In genomic region chr13:109232531-109232930, GRCm38 (mm10) we compare ENCODE assay signal across 21 mouse cellular contexts.
DNase-seq lines count a peak whose midpoint lies in the region; ATAC-seq and TF ChIP-seq lines count a peak whose summit lies in the region.
"Had no signal": no experiment of that assay in that cellular context is flagged by ENCODE, and none has a peak within 500 bp of the region (broad histone marks: within the 10 kb centered on the region; RNA-seq: fewer than 3 reads in every experiment).

No protein-coding gene starts in this region.

- peaks cover 40% of the 10 kb centered on the region for H3K4me1 ChIP-seq in heart, embryonic 13.5 days
- H3K4me1 ChIP-seq in heart, embryonic 12.5 days (replicated peaks): peaks cover 35% of the 10 kb centered on the region
- H3K4me1 ChIP-seq in intestine, postnatal 0 days (replicated peaks; ENCODE audit: control insufficient read depth, insufficient read depth, low read length): no peaks in the 10 kb centered on the region
- H3K4me1 ChIP-seq in intestine, embryonic 15.5 days (replicated peaks): peaks cover 4% of the 10 kb centered on the region; the same call in 1 of the 2 replicates
- H3K4me1 ChIP-seq in lung, postnatal 0 days (ENCODE audit: insufficient read depth, low read depth, low read length): peaks cover 6% of the 10 kb centered on the region; the same call in 1 of the 2 replicates
- H3K4me1 ChIP-seq in stomach, postnatal 0 days (replicated peaks; ENCODE audit: control insufficient read depth, insufficient read depth): no peaks in the 10 kb centered on the region
- H3K4me1 ChIP-seq in hindbrain, embryonic 11.5 days (replicated peaks; ENCODE audit: control insufficient read depth, insufficient read depth, low read length): no peaks in the 10 kb centered on the region

- ATAC-seq in heart, embryonic 13.5 days (ENCODE audit: extremely low read depth, insufficient number of reproducible peaks, low FRiP score, low TSS enrichment): no peak
- no peak for ATAC-seq in heart, embryonic 12.5 days (ENCODE audit: insufficient number of reproducible peaks, low FRiP score)
- no peak for ATAC-seq in intestine, postnatal 0 days
- ATAC-seq in intestine, embryonic 15.5 days: no peak
- 0 out of 2 replicates have a peak, but pooled peaks have one; percentile 16 for ATAC-seq in lung, postnatal 0 days
- ATAC-seq in stomach, postnatal 0 days (ENCODE audit: low FRiP score, low TSS enrichment): no peak; the same call in 1 of the 2 replicates
- no peak for ATAC-seq in hindbrain, embryonic 11.5 days (ENCODE audit: low FRiP score)
- ATAC-seq: forebrain, embryonic 14.5 days; hindbrain, postnatal 0 days had no signal

- no peaks in the 10 kb centered on the region for H3K9me3 ChIP-seq in heart, embryonic 13.5 days
- H3K9me3 ChIP-seq in heart, embryonic 12.5 days (replicated peaks): no peaks in the 10 kb centered on the region
- no peaks in the 10 kb centered on the region for H3K9me3 ChIP-seq in intestine, postnatal 0 days (ENCODE audit: control insufficient read depth)
- H3K9me3 ChIP-seq in intestine, embryonic 15.5 days: no peaks in the 10 kb centered on the region
- no peaks in the 10 kb centered on the region for H3K9me3 ChIP-seq in lung, postnatal 0 days (ENCODE audit: low read length)
- H3K9me3 ChIP-seq in stomach, postnatal 0 days (ENCODE audit: control insufficient read depth, low read length): no peaks in the 10 kb centered on the region
- no peaks in the 10 kb centered on the region for H3K9me3 ChIP-seq in hindbrain, embryonic 11.5 days (ENCODE audit: control insufficient read depth, low read length)
- H3K9me3 ChIP-seq: embryonic facial prominence, embryonic 10.5 days; heart, embryonic 10.5 days; hindbrain, embryonic 13.5 days had no signal

- H3K36me3 ChIP-seq in heart, embryonic 13.5 days: no peaks in the 10 kb centered on the region
- no peaks in the 10 kb centered on the region for H3K36me3 ChIP-seq in heart, embryonic 12.5 days
- H3K36me3 ChIP-seq in intestine, postnatal 0 days (ENCODE audit: control insufficient read depth, insufficient read depth): no peaks in the 10 kb centered on the region
- no peaks in the 10 kb centered on the region for H3K36me3 ChIP-seq in intestine, embryonic 15.5 days
- H3K36me3 ChIP-seq in lung, postnatal 0 days (ENCODE audit: insufficient read depth, low read length): no peaks in the 10 kb centered on the region
- no peaks in the 10 kb centered on the region for H3K36me3 ChIP-seq in stomach, postnatal 0 days (ENCODE audit: control insufficient read depth, insufficient read depth, low read length)
- H3K36me3 ChIP-seq in hindbrain, embryonic 11.5 days (ENCODE audit: control insufficient read depth, insufficient read depth, low read length): no peaks in the 10 kb centered on the region
- H3K36me3 ChIP-seq: embryonic facial prominence, embryonic 10.5 days; heart, embryonic 10.5 days; hindbrain, embryonic 13.5 days had no signal

- 62% methylated on average over 5 of the region's 5 CpGs for WGBS in heart, embryonic 13.5 days
- 74% methylated on average over 5 of the region's 5 CpGs for WGBS in heart, embryonic 12.5 days
- 73% methylated on average over 5 of the region's 5 CpGs for WGBS in intestine, postnatal 0 days
- WGBS in intestine, embryonic 15.5 days: 62% methylated on average over 5 of the region's 5 CpGs
- WGBS in lung, postnatal 0 days: 42% methylated on average over 5 of the region's 5 CpGs
- WGBS in stomach, postnatal 0 days: 43% methylated on average over 5 of the region's 5 CpGs
- 84% methylated on average over 5 of the region's 5 CpGs for WGBS in hindbrain, embryonic 11.5 days

- no peak overlapping the region for H3K4me2 ChIP-seq in heart, embryonic 13.5 days
- H3K4me2 ChIP-seq in heart, embryonic 12.5 days: no peak overlapping the region
- no peak overlapping the region for H3K4me2 ChIP-seq in intestine, postnatal 0 days (replicated peaks; ENCODE audit: low read depth)
- no peak overlapping the region for H3K4me2 ChIP-seq in intestine, embryonic 15.5 days (replicated peaks)
- peak overlapping the region; percentile 6; the same call in 1 of the 2 replicates for H3K4me2 ChIP-seq in lung, postnatal 0 days (replicated peaks; ENCODE audit: low read depth, low read length)
- no peak overlapping the region for H3K4me2 ChIP-seq in stomach, postnatal 0 days (replicated peaks; ENCODE audit: low read depth)
- H3K4me2 ChIP-seq in hindbrain, embryonic 11.5 days (replicated peaks; ENCODE audit: low read depth, low read length): no peak overlapping the region
- H3K4me2 ChIP-seq: hindbrain, embryonic 13.5 days had no signal

- H3K9ac ChIP-seq in heart, embryonic 13.5 days: no peak overlapping the region
- no peak overlapping the region for H3K9ac ChIP-seq in heart, embryonic 12.5 days
- H3K9ac ChIP-seq in intestine, postnatal 0 days (ENCODE audit: low read depth, low read length): no peak overlapping the region
- no peak overlapping the region for H3K9ac ChIP-seq in intestine, embryonic 15.5 days
- H3K9ac ChIP-seq in lung, postnatal 0 days (replicated peaks; ENCODE audit: low read depth): no peak overlapping the region
- no peak overlapping the region for H3K9ac ChIP-seq in stomach, postnatal 0 days (ENCODE audit: low read length)
- no peak overlapping the region for H3K9ac ChIP-seq in hindbrain, embryonic 11.5 days (ENCODE audit: low read depth, low read length)
- H3K9ac ChIP-seq: hindbrain, embryonic 13.5 days had no signal

- TF ChIP-seq CTCF in intestine, postnatal 0 days (IDR thresholded peaks at IDR 0.05; ENCODE audit: low read depth): 0 out of 2 replicates have a peak, but pooled peaks have one; percentile 11
- peak; percentile 21 for TF ChIP-seq CTCF in lung, postnatal 0 days (IDR thresholded peaks at IDR 0.05)
- TF ChIP-seq CTCF in stomach, postnatal 0 days (IDR thresholded peaks at IDR 0.05; ENCODE audit: low read depth): no peak

- no peaks in the 10 kb centered on the region for H3K27me3 ChIP-seq in heart, embryonic 13.5 days (replicated peaks)
- no peaks in the 10 kb centered on the region for H3K27me3 ChIP-seq in heart, embryonic 12.5 days (replicated peaks)
- H3K27me3 ChIP-seq in intestine, postnatal 0 days (replicated peaks; ENCODE audit: control insufficient read depth, insufficient read depth, low read length): no peaks in the 10 kb centered on the region
- H3K27me3 ChIP-seq in intestine, embryonic 15.5 days (replicated peaks): no peaks in the 10 kb centered on the region
- H3K27me3 ChIP-seq in lung, postnatal 0 days (replicated peaks; ENCODE audit: insufficient read depth, low read length): no peaks in the 10 kb centered on the region
- no peaks in the 10 kb centered on the region for H3K27me3 ChIP-seq in stomach, postnatal 0 days (ENCODE audit: control insufficient read depth, insufficient read depth, low read length)
- no peaks in the 10 kb centered on the region for H3K27me3 ChIP-seq in hindbrain, embryonic 11.5 days (ENCODE audit: control insufficient read depth, insufficient read depth, low read length)
- H3K27me3 ChIP-seq: CH12.LX; hindbrain, embryonic 13.5 days had no signal

- no peak for TF ChIP-seq EP300 in lung, postnatal 0 days (IDR thresholded peaks at IDR 0.05)
- no peak for TF ChIP-seq EP300 in stomach, postnatal 0 days (optimal IDR thresholded peaks at IDR 0.05)

- no peak overlapping the region for H3K4me3 ChIP-seq in heart, embryonic 13.5 days
- no peak overlapping the region for H3K4me3 ChIP-seq in heart, embryonic 12.5 days
- H3K4me3 ChIP-seq in intestine, postnatal 0 days (ENCODE audit: low read depth, low read length): no peak overlapping the region
- H3K4me3 ChIP-seq in intestine, embryonic 15.5 days (replicated peaks): no peak overlapping the region
- H3K4me3 ChIP-seq in lung, postnatal 0 days (ENCODE audit: low read depth, low read length): no peak overlapping the region
- no peak overlapping the region for H3K4me3 ChIP-seq in stomach, postnatal 0 days (ENCODE audit: low read depth, low read length)
- H3K4me3 ChIP-seq in hindbrain, embryonic 11.5 days (ENCODE audit: low read depth, low read length): no peak overlapping the region
- H3K4me3 ChIP-seq: embryonic facial prominence, embryonic 10.5 days; heart, embryonic 10.5 days; hindbrain, embryonic 13.5 days had no signal

- peak overlapping the region; percentile 54 for H3K27ac ChIP-seq in heart, embryonic 13.5 days (replicated peaks)
- H3K27ac ChIP-seq in heart, embryonic 12.5 days (ENCODE audit: poor library complexity, severe bottlenecking): no peak overlapping the region
- no peak overlapping the region for H3K27ac ChIP-seq in intestine, postnatal 0 days (ENCODE audit: low read depth, low read length)
- H3K27ac ChIP-seq in intestine, embryonic 15.5 days: no peak overlapping the region
- H3K27ac ChIP-seq in lung, postnatal 0 days (ENCODE audit: low read length): peak overlapping the region; percentile 60
- H3K27ac ChIP-seq in stomach, postnatal 0 days (replicated peaks): 0 out of 2 replicates have a peak overlapping the region, but pooled peaks have one; percentile 45
- no peak overlapping the region for H3K27ac ChIP-seq in hindbrain, embryonic 11.5 days (ENCODE audit: low read depth, low read length)
- H3K27ac ChIP-seq: embryonic facial prominence, embryonic 10.5 days; gastrocnemius, adult 2 months; heart, embryonic 10.5 days; hindbrain, embryonic 13.5 days; hindbrain, postnatal 0 days had no signal

- peak; percentile 49 for DNase-seq in lung, postnatal 0 days (ENCODE audit: low spot score)
- no peak for DNase-seq in lung, postnatal 10 days
- no peak for DNase-seq in stomach, postnatal 0 days (ENCODE audit: low spot score)
- DNase-seq in hindbrain, embryonic 11.5 days (ENCODE audit: low spot score): no peak
- DNase-seq: adrenal gland, adult 2 months; adrenal gland, postnatal 25 days; cerebellum, adult 18-20 months; cerebellum, adult 9-11 months; gastrocnemius, adult 2 months; gastrocnemius, postnatal 25 days; heart, postnatal 36 days had no signal

Comparison
In these comparisons a context has a peak if more than half of its experiments do, and no peak if none do; other contexts are left out.
1. H3K27ac ChIP-seq: peak in heart, embryonic 13.5 days (single experiment), lung, postnatal 0 days (single experiment) and stomach, postnatal 0 days (single experiment); none in heart, embryonic 12.5 days (single experiment), intestine, postnatal 0 days (single experiment), intestine, embryonic 15.5 days (single experiment) and hindbrain, embryonic 11.5 days (single experiment).